Mouse (Mus musculus) embryonic facial prominence, embryonic 12.5 days (tissue): ENCODE results near the gene Chst5. TPM values are rescaled to one million over a fixed set of nuclear protein-coding genes. Genes with fewer than 3 reads are reported as not detected.
"Not testable (repeated sequence)": the region's sequence is repeated elsewhere in the genome, so short reads cannot be mapped to it uniquely, and the experiment has no call there.

Source experiments
- ATAC-seq: fragments of 200-750 bp; cut with Nextera tagmentation; 2 replicates; pipeline ENCODE4 v1.8.0; 2017; ENCODE audit not compliant: insufficient number of reproducible peaks, insufficient read depth, low FRiP score, low TSS enrichment
- H3K27ac ChIP-seq: fragments of 300-500 bp; sonication (generic); 2 replicates; pipeline ENCODE4 v1.5.1; 2016; ENCODE audit warnings: mild to moderate bottlenecking
- H3K27me3 ChIP-seq: fragments of 300-500 bp; sonication (generic); 2 replicates; pipeline ENCODE4 v1.6.1; 2016; ENCODE audit warnings: mild to moderate bottlenecking, moderate library complexity
- H3K36me3 ChIP-seq: fragments of 300-500 bp; sonication (generic); 2 replicates; pipeline ENCODE4 v1.6.1; 2016; ENCODE audit warnings: mild to moderate bottlenecking
- H3K4me1 ChIP-seq: fragments of 300-500 bp; sonication (generic); 2 replicates; pipeline ENCODE4 v1.6.1; 2016
- H3K4me2 ChIP-seq: fragments of 300-500 bp; sonication (generic); replicated peaks from 2 replicates; pipeline ENCODE4 v1.6.1; 2016; ENCODE audit warnings: mild to moderate bottlenecking, moderate library complexity
- H3K4me3 ChIP-seq: fragments of 300-500 bp; sonication (generic); 2 replicates; pipeline ENCODE4 v1.5.1; 2016; ENCODE audit warnings: mild to moderate bottlenecking
- H3K9ac ChIP-seq: fragments of 300-500 bp; sonication (generic); 2 replicates; pipeline ENCODE4 v1.6.1; 2016; ENCODE audit warnings: mild to moderate bottlenecking, moderate library complexity
- H3K9me3 ChIP-seq: fragments of 300-500 bp; sonication (generic); 2 replicates; pipeline ENCODE4 v1.6.1; 2016; ENCODE audit warnings: mild to moderate bottlenecking, moderate library complexity
- WGBS: fragments of 180-500 bp; shearing (Covaris S2); methylation state at CpG from one replicate; pipeline ENCODE4 v1.1.7; 2016; 5-methylcytosine and 5-hydroxymethylcytosine counted together
- polyA plus RNA-seq: library from polyadenylated mRNA; unstranded; fragments of >200 nt; fragmentation: Nextera tagmentation; extraction: Ambion mirVana; gene quantifications from 2 replicates; pipeline ENCODE4 v1.2.1, GENCODE M21; 2016

The Chst5 gene
- polyA plus RNA-seq, 1 experiment from 2014 or later, result 2.9 TPM

DNA sequence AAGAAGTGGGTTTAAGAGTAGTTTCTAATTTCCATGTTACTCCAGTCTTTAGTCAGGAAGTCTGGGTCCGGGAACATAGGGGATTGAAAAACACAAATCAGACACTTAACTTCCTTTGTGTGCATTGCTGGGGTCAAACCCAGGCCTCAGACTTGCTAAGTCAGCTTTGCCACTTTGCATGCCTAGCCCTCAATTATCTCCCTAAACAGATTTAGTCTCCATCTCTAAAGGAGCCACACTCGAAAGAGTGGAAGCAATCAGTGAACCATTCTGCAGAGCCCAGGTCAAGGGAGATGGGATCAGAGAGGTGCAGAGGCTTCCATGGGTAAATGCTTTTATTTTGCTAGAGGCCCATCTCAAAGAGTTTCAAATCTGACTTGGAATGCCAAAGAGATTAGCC is 41.6 kb downstream of the Chst5 start:
- Histone ChIP-seq H3K4me2 (no peak overlapping the region), H3K27ac (no peak overlapping the region), H3K27me3 (no peaks in the 10 kb centered on the region), H3K9me3 (no peaks in the 10 kb centered on the region), H3K4me3 (no peak overlapping the region), H3K4me1 (no peaks in the 10 kb centered on the region), H3K9ac (no peak overlapping the region), H3K36me3 (peaks cover 3% of the 10 kb centered on the region; the same call in 1 of the 2 replicates)
- WGBS, result 29% methylated on average over 2 of the region's 2 CpGs
- no peak for ATAC-seq

DNA sequence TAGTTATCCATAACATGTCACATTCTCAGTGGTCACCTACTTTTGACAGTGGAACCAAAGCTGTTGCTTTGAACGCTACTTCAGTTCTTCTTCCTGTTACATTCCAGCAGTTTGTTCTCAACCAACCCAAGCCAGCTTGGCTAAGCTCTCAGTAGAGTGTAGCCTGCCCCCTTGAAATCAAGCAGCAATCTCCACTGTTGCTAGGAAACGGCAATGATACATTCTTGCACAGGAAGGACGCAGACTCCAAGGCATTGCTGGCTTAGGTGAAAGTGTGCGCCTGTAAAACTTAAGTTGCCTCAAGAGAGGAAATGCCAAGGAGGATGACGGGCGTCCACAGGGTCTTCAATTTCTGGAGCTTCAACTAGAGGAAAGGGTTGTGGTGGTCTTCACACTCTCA is 44.4 kb downstream of the Chst5 start:
- Histone ChIP-seq H3K4me3 (no peak overlapping the region), H3K27ac (no peak overlapping the region), H3K36me3 (peaks cover 3% of the 10 kb centered on the region; the same call in 1 of the 2 replicates), H3K9me3 (no peaks in the 10 kb centered on the region), H3K27me3 (no peaks in the 10 kb centered on the region), H3K4me1 (no peaks in the 10 kb centered on the region), H3K4me2 (no peak overlapping the region), H3K9ac (no peak overlapping the region)
- no peak for ATAC-seq
- whole genome bisulfite sequencing, result 90% methylated on average over 6 of the region's 6 CpGs

DNA sequence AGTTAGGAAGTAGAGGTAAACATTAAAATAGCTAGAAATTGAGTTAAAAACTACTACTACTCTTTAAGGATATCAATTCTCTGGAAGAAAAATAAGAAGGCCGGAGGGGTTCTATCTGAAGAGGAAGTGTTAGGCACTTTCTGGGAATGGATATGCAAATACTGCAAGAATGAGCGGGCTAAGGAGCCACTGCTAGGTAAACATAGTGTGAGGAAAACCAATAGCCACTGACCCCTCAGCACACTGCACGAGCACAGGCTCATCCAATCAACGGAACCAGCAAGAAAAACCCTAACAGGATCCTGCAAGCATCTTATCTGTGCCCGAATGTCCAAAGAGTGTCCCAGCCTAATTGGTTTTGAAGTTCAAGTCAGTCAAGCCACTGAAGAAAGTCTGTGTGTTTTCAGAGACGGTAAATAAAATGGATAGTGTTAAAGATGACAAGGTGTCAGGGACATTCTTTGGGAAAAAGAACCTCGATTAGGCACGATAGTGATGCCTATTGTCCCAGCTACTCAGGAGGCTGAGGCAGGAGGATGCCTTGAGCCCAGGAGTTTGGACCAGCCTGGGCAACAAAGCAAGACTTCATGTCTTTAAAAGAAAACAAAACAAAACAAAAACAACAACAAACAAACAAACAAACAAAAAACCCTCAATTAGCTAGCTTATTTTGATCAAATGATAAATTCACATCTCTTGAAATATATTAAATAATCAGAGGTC is 45.0 kb downstream of the Chst5 start:
- Histone ChIP-seq H3K9me3 (no peaks in the 10 kb centered on the region), H3K27ac (no peak overlapping the region), H3K4me2 (no peak overlapping the region), H3K9ac (no peak overlapping the region), H3K4me3 (no peak overlapping the region), H3K4me1 (no peaks in the 10 kb centered on the region), H3K27me3 (no peaks in the 10 kb centered on the region), H3K36me3 (peaks cover 3% of the 10 kb centered on the region; the same call in 1 of the 2 replicates)
- 89% methylated on average over 8 of the region's 8 CpGs for WGBS
- ATAC-seq, result no peak

DNA sequence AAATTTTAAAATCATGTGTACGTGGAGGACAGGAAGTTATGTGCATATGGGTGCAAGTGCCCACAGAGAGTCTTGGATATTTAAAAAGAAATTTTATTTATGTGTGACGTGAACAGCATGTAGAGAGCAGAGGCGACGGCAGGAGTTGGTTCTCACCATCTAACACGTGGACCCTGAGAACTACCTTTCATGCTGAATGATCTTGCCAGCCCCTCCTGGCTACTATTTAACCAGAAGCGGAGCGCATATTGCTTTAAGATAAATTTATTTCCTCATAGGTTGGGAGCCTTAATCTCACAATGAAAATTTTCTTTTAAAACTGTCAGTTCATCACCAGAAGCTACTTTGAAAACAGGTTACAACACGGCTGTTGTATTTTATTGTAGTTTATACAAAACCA is 45.6 kb downstream of the Chst5 start:
- H3K27ac ChIP-seq, result no peak overlapping the region
- H3K27me3 ChIP-seq, result no peaks in the 10 kb centered on the region
- 91% methylated on average over 8 of the region's 8 CpGs for WGBS
- H3K36me3 ChIP-seq, result peaks cover 3% of the 10 kb centered on the region; the same call in 1 of the 2 replicates
- no peaks in the 10 kb centered on the region for H3K4me1 ChIP-seq
- ATAC-seq, result no peak
- no peak overlapping the region for H3K4me3 ChIP-seq
- no peak overlapping the region for H3K9ac ChIP-seq
- H3K9me3 ChIP-seq, result no peaks in the 10 kb centered on the region
- H3K4me2 ChIP-seq, result no peak overlapping the region

DNA sequence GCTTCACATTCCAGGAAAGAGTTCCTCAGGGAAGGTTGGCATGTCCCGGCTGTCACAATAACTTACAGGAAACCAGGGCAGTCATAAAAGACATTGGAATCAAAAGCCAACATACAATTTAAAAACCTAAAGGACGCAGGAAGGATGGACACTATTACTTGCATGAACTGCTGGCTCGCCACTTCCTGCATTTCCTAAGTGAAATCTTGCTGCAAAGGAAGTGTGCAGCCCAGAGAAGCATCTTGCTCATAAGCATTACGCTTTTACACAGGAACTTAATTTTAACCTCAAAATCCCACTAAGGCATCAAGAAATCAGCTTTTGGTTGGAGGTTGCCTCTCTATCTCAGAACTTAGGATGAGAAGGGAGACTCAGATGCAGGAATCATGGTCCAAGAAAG is 47.0 kb downstream of the Chst5 start:
- H3K4me2 ChIP-seq, result no peak overlapping the region
- H3K36me3 ChIP-seq, result peaks cover 3% of the 10 kb centered on the region; the same call in 1 of the 2 replicates
- H3K4me1 ChIP-seq, result no peaks in the 10 kb centered on the region
- H3K27me3 ChIP-seq, result no peaks in the 10 kb centered on the region
- H3K4me3 ChIP-seq, result no peak overlapping the region
- WGBS, result 86% methylated on average over 4 of the region's 4 CpGs
- H3K27ac ChIP-seq, result no peak overlapping the region
- no peak for ATAC-seq
- no peaks in the 10 kb centered on the region for H3K9me3 ChIP-seq
- no peak overlapping the region for H3K9ac ChIP-seq

DNA sequence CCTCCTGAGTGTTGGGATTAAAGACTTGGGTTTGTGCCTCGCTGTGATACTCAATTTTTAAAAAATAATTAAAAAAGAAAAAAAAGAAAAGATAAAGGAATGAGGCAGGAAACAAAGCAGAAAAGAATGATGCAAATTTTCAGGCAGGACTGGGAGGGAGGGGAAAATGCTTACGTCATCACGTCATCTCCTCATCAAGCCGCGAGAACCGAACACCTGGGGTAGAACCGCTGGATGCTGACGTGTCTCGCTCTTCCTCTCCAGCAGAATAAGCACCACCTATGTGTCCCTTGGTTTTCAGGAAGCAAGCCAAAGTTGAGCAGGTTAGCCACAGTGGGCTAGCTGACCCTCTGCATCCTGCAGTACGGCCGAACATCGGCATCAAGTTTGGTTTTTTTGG is 54.3 kb downstream of the Chst5 start:
- WGBS, result 88% methylated on average over 12 of the region's 12 CpGs
- Histone ChIP-seq H3K4me1 (peaks cover 8% of the 10 kb centered on the region), H3K36me3 (no peaks in the 10 kb centered on the region; the same call in 1 of the 2 replicates), H3K9ac (no peak overlapping the region), H3K4me3 (no peak overlapping the region), H3K27me3 (no peaks in the 10 kb centered on the region), H3K9me3 (no peaks in the 10 kb centered on the region), H3K27ac (no peak overlapping the region), H3K4me2 (no peak overlapping the region)
- no peak for ATAC-seq

DNA sequence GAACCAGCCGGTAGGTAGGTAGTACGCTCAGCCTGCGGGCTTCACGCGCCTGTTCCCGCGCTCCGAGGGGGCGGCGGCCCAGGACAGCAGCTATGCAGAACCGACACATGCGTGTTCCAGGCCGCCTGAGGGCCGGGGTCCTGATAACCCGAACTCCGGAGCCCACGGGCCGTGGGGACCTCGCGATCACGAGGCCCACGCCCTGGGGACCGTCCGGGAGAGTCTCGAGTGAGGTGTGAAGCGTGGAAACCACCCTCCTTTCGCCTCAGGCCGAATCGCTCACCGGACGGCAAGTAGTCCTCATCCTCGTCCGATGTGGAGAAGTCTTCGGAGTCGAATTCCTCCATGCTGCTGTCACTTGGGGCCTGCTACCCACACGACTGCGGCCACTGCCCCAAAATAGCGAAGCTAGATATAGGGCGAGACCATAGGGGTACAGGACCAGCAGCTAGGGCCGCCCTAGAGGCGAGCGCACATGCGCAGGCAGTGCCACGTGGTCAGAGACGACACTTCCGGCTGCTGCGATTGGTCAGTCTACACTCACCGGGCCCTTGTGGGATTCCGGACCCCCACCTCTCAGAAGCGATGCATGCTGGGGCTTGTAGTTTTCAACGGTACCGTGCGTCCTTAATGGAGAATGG is 56.3 kb downstream of the Chst5 start, which contains the start of gene Cfdp1:
Gene Cfdp1 (minus strand): TSS at position 431 of the 641 bp plus-strand sequence.
- peak; percentile 100 for ATAC-seq
- Histone ChIP-seq H3K27ac (peak within 1 kb of the TSS; percentile 42; the same call in 1 of the 2 replicates), H3K4me1 (peaks cover 8% of the 10 kb centered on the region), H3K9ac (peak within 1 kb of the TSS; percentile 92), H3K9me3 (no peaks in the 10 kb centered on the region), H3K4me3 (peak within 1 kb of the TSS; percentile 95), H3K27me3 (no peaks in the 10 kb centered on the region), H3K36me3 (no peaks in the 10 kb centered on the region; the same call in 1 of the 2 replicates), H3K4me2 (peak within 1 kb of the TSS; percentile 79)
- under 1% methylated on average over 53 of the region's 53 CpGs for WGBS

DNA sequence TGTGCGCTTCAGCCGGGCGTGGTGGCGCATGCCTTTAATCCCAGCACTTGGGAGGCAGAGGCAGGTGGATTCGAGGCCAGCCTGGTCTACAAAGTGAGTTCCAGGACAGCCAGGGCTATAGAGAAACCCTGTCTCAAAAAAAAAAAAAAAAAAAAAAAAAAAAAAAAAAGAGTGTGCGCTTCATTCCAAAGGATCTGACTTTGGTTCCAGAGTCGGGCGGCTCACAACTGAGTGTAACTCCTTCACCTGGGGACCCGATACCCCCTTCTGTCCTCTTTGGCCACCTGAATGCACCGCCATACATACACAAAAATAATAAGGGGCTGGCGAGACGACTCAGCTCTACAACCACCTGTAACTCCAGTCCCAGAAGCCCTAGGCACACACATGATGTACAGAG is 57.0 kb downstream of the Chst5 start:
- H3K36me3 ChIP-seq, ATAC-seq: not testable (repeated sequence)
- peak overlapping the region; percentile 92 for H3K9ac ChIP-seq

DNA sequence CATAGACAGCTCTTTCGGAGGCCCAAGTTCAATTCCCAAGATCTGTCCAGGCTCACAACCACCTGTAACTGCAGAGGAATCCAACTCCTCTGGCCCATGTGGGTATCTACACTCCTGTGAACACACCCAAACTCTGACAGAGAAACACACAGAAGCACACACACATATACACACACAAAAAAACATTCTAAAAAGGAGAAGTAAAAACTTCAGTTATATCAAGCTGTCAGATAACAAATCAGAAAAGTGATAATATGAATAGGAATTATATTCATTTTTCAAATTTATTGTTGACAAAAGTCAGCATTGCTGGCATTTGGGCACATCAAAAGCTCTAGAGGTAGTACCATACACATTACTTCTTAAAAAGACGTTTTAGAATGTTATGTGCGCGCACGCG is 63.5 kb downstream of the Chst5 start:
- Histone ChIP-seq H3K4me1 (no peaks in the 10 kb centered on the region; the same call in 1 of the 2 replicates), H3K4me3 (no peak overlapping the region)
- WGBS, result 98% methylated on average over 6 of the region's 6 CpGs

More for the DNA sequence above, 57.0 kb downstream of the Chst5 start:
- not testable (repeated sequence) for H3K27ac ChIP-seq, H3K4me1 ChIP-seq, H3K27me3 ChIP-seq, H3K9me3 ChIP-seq
- peak overlapping the region; percentile 95 for H3K4me3 ChIP-seq
- WGBS, result 62% methylated on average over 12 of the region's 12 CpGs
- peak overlapping the region; percentile 79 for H3K4me2 ChIP-seq

More for the DNA sequence above, 63.5 kb downstream of the Chst5 start:
- H3K4me2 ChIP-seq, result no peak overlapping the region
- no peak overlapping the region for H3K27ac ChIP-seq
- H3K36me3 ChIP-seq, result peaks cover 23% of the 10 kb centered on the region
- H3K9ac ChIP-seq, result no peak overlapping the region
- ATAC-seq, result no peak
- H3K27me3 ChIP-seq, result no peaks in the 10 kb centered on the region
- H3K9me3 ChIP-seq, result no peaks in the 10 kb centered on the region

Other genes starting within 250 kb of the Chst5 start
- gene Ctrb1, start 219.4 kb downstream of the Chst5 start, polyA plus RNA-seq, result not detected in 2 replicates
- gene Bcar1, start 166.6 kb downstream of the Chst5 start, polyA plus RNA-seq, result 40.0 and 41.1 TPM in 2 replicates
- 235 and 250 TPM in 2 replicates for gene Cfdp1, start 56.2 kb downstream of the Chst5 start, polyA plus RNA-seq
- 8.8 and 8.9 TPM in 2 replicates for gene Tmem170, start 33.7 kb downstream of the Chst5 start, polyA plus RNA-seq
- gene Tmem231, start 23.4 kb upstream of the Chst5 start, polyA plus RNA-seq, result 21.1 and 22.2 TPM in 2 replicates
- 175 and 183 TPM in 2 replicates for gene Gabarapl2, start 30.3 kb upstream of the Chst5 start, polyA plus RNA-seq
- gene Adat1, start 81.9 kb upstream of the Chst5 start, polyA plus RNA-seq, result 11.5 and 14.8 TPM in 2 replicates
- gene Kars, start 100.9 kb upstream of the Chst5 start, polyA plus RNA-seq, result 228 and 233 TPM in 2 replicates
- gene Terf2ip, start 101.0 kb upstream of the Chst5 start, polyA plus RNA-seq, result 32.3 and 33.8 TPM in 2 replicates
- gene Gm6793, start 104.6 kb upstream of the Chst5 start, polyA plus RNA-seq, result 0.88 and 1.0 TPM in 2 replicates